Mouse (Mus musculus): ENCODE results near the gene Hspb6.

DNA sequence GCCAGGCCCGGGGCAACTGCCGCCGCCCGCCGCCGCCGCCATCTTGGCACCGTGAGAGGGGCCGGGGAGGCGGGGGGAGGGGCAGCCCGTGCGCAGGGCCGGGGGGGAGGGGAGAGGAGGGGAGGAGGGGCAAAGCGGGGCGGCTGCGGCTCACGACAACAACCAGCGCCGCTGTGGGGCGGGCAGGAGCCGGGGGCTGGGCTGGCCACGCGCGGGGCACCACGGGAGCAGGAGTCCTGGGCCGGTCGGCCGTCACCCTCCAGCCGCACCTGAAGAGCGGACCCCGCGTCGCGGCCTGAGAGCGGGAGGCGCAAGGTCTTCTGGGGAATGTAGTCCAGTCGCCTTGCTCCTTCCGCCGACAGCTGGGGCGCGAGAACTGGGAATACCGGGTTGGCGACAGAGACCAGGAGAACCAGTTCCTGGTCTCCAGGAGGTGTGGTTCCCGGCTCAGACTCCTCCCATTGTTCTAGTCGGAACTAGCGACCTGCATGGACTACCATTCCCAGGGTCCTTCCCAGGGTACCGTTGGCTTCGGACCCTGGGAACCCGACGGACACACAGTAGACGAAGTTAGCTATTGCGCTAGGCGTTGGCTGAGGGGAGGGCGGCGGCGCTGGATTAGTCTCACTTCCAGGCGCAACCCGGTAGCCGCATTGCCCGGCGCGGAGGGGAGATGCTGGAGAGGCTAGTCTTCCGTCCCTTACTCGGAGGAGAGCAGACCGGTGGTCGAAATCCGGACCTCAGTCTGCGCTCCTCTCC is 36.9 kb downstream of the Hspb6 start, which contains the start of gene Kmt2b:
- no peak for TF ChIP-seq CTCF (IDR thresholded peaks at IDR 0.05; ENCODE audit: low read depth, low read length)
- no peak for TF ChIP-seq POLR2A (IDR thresholded peaks at IDR 0.05; ENCODE audit: insufficient read depth, low read length)
